Mouse (Mus musculus): ENCODE results near the gene Ap2a1. TPM values are rescaled to one million over a fixed set of nuclear protein-coding genes. Genes with fewer than 3 reads are reported as not detected.
A peak's percentile ranks its signal among the peaks of the same experiment; 100 is the strongest.

The Ap2a1 gene
- polyA plus RNA-seq, 1 experiment from 2014 or later, result 55.6 TPM

- Histone ChIP-seq H3K4me2 (ENCODE audit: low read depth, low read length) (no peak overlapping the region), H3K9me3 (replicated peaks; ENCODE audit: control insufficient read depth, low read length) (no peaks in the 10 kb centered on the region), H3K27ac (ENCODE audit: low read length) (no peak overlapping the region), H3K27me3 (ENCODE audit: control insufficient read depth, insufficient read depth, low read length) (no peaks in the 10 kb centered on the region), H3K4me1 (ENCODE audit: control insufficient read depth, insufficient read depth, low read length) (0 out of 2 replicates have a peak, but pooled peaks cover 2% of the 10 kb centered on the region), H3K4me3 (replicated peaks; ENCODE audit: low read length) (no peak overlapping the region), H3K9ac (ENCODE audit: low read length) (no peak overlapping the region), H3K36me3 (ENCODE audit: control insufficient read depth, insufficient read depth, low read length) (peaks cover 2% of the 10 kb centered on the region; the same call in 1 of the 2 replicates)
- WGBS, result 73% methylated on average over 7 of the region's 7 CpGs
- ATAC-seq (ENCODE audit: insufficient read depth, low FRiP score), result no peak
Observed at GRCm38 (mm10) chr7:44965975-44966374, 36.7 kb upstream of the Ap2a1 start.

GRCm38 (mm10) chr7:44964990-44965389 lies 35.7 kb upstream of the Ap2a1 start:
- H3K4me1 ChIP-seq (ENCODE audit: control insufficient read depth, insufficient read depth, low read length), result no peaks in the 10 kb centered on the region
- H3K9ac ChIP-seq (ENCODE audit: low read length), result no peak overlapping the region
- H3K36me3 ChIP-seq (ENCODE audit: control insufficient read depth, insufficient read depth, low read length), result peaks cover 3% of the 10 kb centered on the region; the same call in 1 of the 2 replicates
- ATAC-seq (ENCODE audit: insufficient read depth, low FRiP score), result no peak
- no peak overlapping the region for H3K4me2 ChIP-seq (ENCODE audit: low read depth, low read length)
- H3K27ac ChIP-seq (ENCODE audit: low read length), result no peak overlapping the region
- H3K9me3 ChIP-seq (replicated peaks; ENCODE audit: control insufficient read depth, low read length), result no peaks in the 10 kb centered on the region
- WGBS, result 94% methylated on average over 13 of the region's 13 CpGs
- H3K4me3 ChIP-seq (replicated peaks; ENCODE audit: low read length), result no peak overlapping the region
- no peaks in the 10 kb centered on the region for H3K27me3 ChIP-seq (ENCODE audit: control insufficient read depth, insufficient read depth, low read length)

- ATAC-seq (ENCODE audit: insufficient read depth, low FRiP score), result no peak
- Histone ChIP-seq H3K27ac (ENCODE audit: low read length) (no peak overlapping the region), H3K4me3 (replicated peaks; ENCODE audit: low read length) (no peak overlapping the region), H3K4me1 (ENCODE audit: control insufficient read depth, insufficient read depth, low read length) (no peaks in the 10 kb centered on the region), H3K9me3 (replicated peaks; ENCODE audit: control insufficient read depth, low read length) (no peaks in the 10 kb centered on the region), H3K9ac (ENCODE audit: low read length) (no peak overlapping the region), H3K27me3 (ENCODE audit: control insufficient read depth, insufficient read depth, low read length) (no peaks in the 10 kb centered on the region), H3K4me2 (ENCODE audit: low read depth, low read length) (no peak overlapping the region), H3K36me3 (ENCODE audit: control insufficient read depth, insufficient read depth, low read length) (peaks cover 3% of the 10 kb centered on the region; the same call in 1 of the 2 replicates)
- WGBS, result 89% methylated on average over 5 of the region's 5 CpGs
Observed at GRCm38 (mm10) chr7:44962831-44963230, 33.5 kb upstream of the Ap2a1 start.

GRCm38 (mm10) chr7:44962337-44962736 lies 33.0 kb upstream of the Ap2a1 start:
- Histone ChIP-seq H3K4me3 (replicated peaks; ENCODE audit: low read length) (no peak overlapping the region), H3K27ac (ENCODE audit: low read length) (no peak overlapping the region), H3K4me1 (ENCODE audit: control insufficient read depth, insufficient read depth, low read length) (no peaks in the 10 kb centered on the region), H3K9ac (ENCODE audit: low read length) (no peak overlapping the region), H3K27me3 (ENCODE audit: control insufficient read depth, insufficient read depth, low read length) (no peaks in the 10 kb centered on the region), H3K36me3 (ENCODE audit: control insufficient read depth, insufficient read depth, low read length) (peaks cover 3% of the 10 kb centered on the region; the same call in 1 of the 2 replicates), H3K9me3 (replicated peaks; ENCODE audit: control insufficient read depth, low read length) (no peaks in the 10 kb centered on the region), H3K4me2 (ENCODE audit: low read depth, low read length) (no peak overlapping the region)
- WGBS, result 54% methylated on average over 8 of the region's 8 CpGs
- no peak for ATAC-seq (ENCODE audit: insufficient read depth, low FRiP score)

GRCm38 (mm10) chr7:44960512-44960910 lies 31.2 kb upstream of the Ap2a1 start:
- H3K27me3 ChIP-seq (ENCODE audit: control insufficient read depth, insufficient read depth, low read length), result no peaks in the 10 kb centered on the region
- H3K9me3 ChIP-seq (replicated peaks; ENCODE audit: control insufficient read depth, low read length), result no peaks in the 10 kb centered on the region
- ATAC-seq (ENCODE audit: insufficient read depth, low FRiP score), result no peak
- H3K9ac ChIP-seq (ENCODE audit: low read length), result no peak overlapping the region
- H3K27ac ChIP-seq (ENCODE audit: low read length), result no peak overlapping the region
- no peak overlapping the region for H3K4me2 ChIP-seq (ENCODE audit: low read depth, low read length)
- peaks cover 3% of the 10 kb centered on the region; the same call in 1 of the 2 replicates for H3K36me3 ChIP-seq (ENCODE audit: control insufficient read depth, insufficient read depth, low read length)
- 85% methylated on average over 13 of the region's 13 CpGs for WGBS
- no peaks in the 10 kb centered on the region for H3K4me1 ChIP-seq (ENCODE audit: control insufficient read depth, insufficient read depth, low read length)
- no peak overlapping the region for H3K4me3 ChIP-seq (replicated peaks; ENCODE audit: low read length)

- WGBS, result 74% methylated on average over 10 of the region's 10 CpGs
- ATAC-seq (ENCODE audit: insufficient read depth, low FRiP score), result no peak
- Histone ChIP-seq H3K27ac (ENCODE audit: low read length) (no peak overlapping the region), H3K36me3 (ENCODE audit: control insufficient read depth, insufficient read depth, low read length) (peaks cover 3% of the 10 kb centered on the region; the same call in 1 of the 2 replicates), H3K4me1 (ENCODE audit: control insufficient read depth, insufficient read depth, low read length) (no peaks in the 10 kb centered on the region), H3K27me3 (ENCODE audit: control insufficient read depth, insufficient read depth, low read length) (no peaks in the 10 kb centered on the region), H3K9me3 (replicated peaks; ENCODE audit: control insufficient read depth, low read length) (no peaks in the 10 kb centered on the region), H3K4me2 (ENCODE audit: low read depth, low read length) (no peak overlapping the region), H3K4me3 (replicated peaks; ENCODE audit: low read length) (no peak overlapping the region), H3K9ac (ENCODE audit: low read length) (no peak overlapping the region)
Observed at GRCm38 (mm10) chr7:44959874-44960511, 30.7 kb upstream of the Ap2a1 start.

GRCm38 (mm10) chr7:44959281-44959680 lies 30.0 kb upstream of the Ap2a1 start:
- peaks cover 3% of the 10 kb centered on the region; the same call in 1 of the 2 replicates for H3K36me3 ChIP-seq (ENCODE audit: control insufficient read depth, insufficient read depth, low read length)
- no peak for ATAC-seq (ENCODE audit: insufficient read depth, low FRiP score)
- H3K4me3 ChIP-seq (replicated peaks; ENCODE audit: low read length), result no peak overlapping the region
- WGBS, result 78% methylated on average over 8 of the region's 8 CpGs
- H3K27ac ChIP-seq (ENCODE audit: low read length), result no peak overlapping the region
- no peak overlapping the region for H3K4me2 ChIP-seq (ENCODE audit: low read depth, low read length)
- H3K4me1 ChIP-seq (ENCODE audit: control insufficient read depth, insufficient read depth, low read length), result no peaks in the 10 kb centered on the region
- H3K27me3 ChIP-seq (ENCODE audit: control insufficient read depth, insufficient read depth, low read length), result no peaks in the 10 kb centered on the region
- no peaks in the 10 kb centered on the region for H3K9me3 ChIP-seq (replicated peaks; ENCODE audit: control insufficient read depth, low read length)
- no peak overlapping the region for H3K9ac ChIP-seq (ENCODE audit: low read length)

GRCm38 (mm10) chr7:44958208-44958607 lies 28.9 kb upstream of the Ap2a1 start:
- H3K4me1 ChIP-seq (ENCODE audit: control insufficient read depth, insufficient read depth, low read length), result no peaks in the 10 kb centered on the region
- H3K9ac ChIP-seq (ENCODE audit: low read length), result no peak overlapping the region
- WGBS, result 50% methylated on average over 7 of the region's 7 CpGs
- no peak overlapping the region for H3K27ac ChIP-seq (ENCODE audit: low read length)
- H3K4me2 ChIP-seq (ENCODE audit: low read depth, low read length), result no peak overlapping the region
- no peaks in the 10 kb centered on the region for H3K27me3 ChIP-seq (ENCODE audit: control insufficient read depth, insufficient read depth, low read length)
- no peak overlapping the region for H3K4me3 ChIP-seq (replicated peaks; ENCODE audit: low read length)
- no peaks in the 10 kb centered on the region for H3K9me3 ChIP-seq (replicated peaks; ENCODE audit: control insufficient read depth, low read length)
- ATAC-seq (ENCODE audit: insufficient read depth, low FRiP score), result no peak
- H3K36me3 ChIP-seq (ENCODE audit: control insufficient read depth, insufficient read depth, low read length), result peaks cover 3% of the 10 kb centered on the region; the same call in 1 of the 2 replicates

GRCm38 (mm10) chr7:44957183-44957835 lies 28.0 kb upstream of the Ap2a1 start:
- ATAC-seq (ENCODE audit: insufficient read depth, low FRiP score), result no peak; the same call in 1 of the 2 replicates
- no peak overlapping the region for H3K4me3 ChIP-seq (replicated peaks; ENCODE audit: low read length)
- 66% methylated on average over 20 of the region's 20 CpGs for WGBS
- H3K9ac ChIP-seq (ENCODE audit: low read length), result peak overlapping the region; percentile 51; the same call in 1 of the 2 replicates
- 0 out of 2 replicates have a peak, but pooled peaks cover 3% of the 10 kb centered on the region for H3K4me1 ChIP-seq (ENCODE audit: control insufficient read depth, insufficient read depth, low read length)
- H3K27ac ChIP-seq (ENCODE audit: low read length), result no peak overlapping the region
- H3K9me3 ChIP-seq (replicated peaks; ENCODE audit: control insufficient read depth, low read length), result no peaks in the 10 kb centered on the region
- H3K36me3 ChIP-seq (ENCODE audit: control insufficient read depth, insufficient read depth, low read length), result peaks cover 3% of the 10 kb centered on the region; the same call in 1 of the 2 replicates
- H3K27me3 ChIP-seq (ENCODE audit: control insufficient read depth, insufficient read depth, low read length), result no peaks in the 10 kb centered on the region
- no peak overlapping the region for H3K4me2 ChIP-seq (ENCODE audit: low read depth, low read length)
